Mouse (Mus musculus) megakaryocyte, embryonic 14.5 days (primary cell): ENCODE data around the gene Capg.

ENCODE experiments used
- FLI1 ChIP-seq: IDR thresholded peaks from 2 replicates; pipeline ENCODE4 v1.6.1; 2012; ENCODE audit warnings: low read length, inconsistent platforms, mixed read lengths
- GATA1 ChIP-seq: IDR thresholded peaks from 3 replicates; pipeline ENCODE4 v1.6.1; 2012; ENCODE audit warnings: mixed read lengths, low read length, inconsistent platforms, borderline replicate concordance

DNA sequence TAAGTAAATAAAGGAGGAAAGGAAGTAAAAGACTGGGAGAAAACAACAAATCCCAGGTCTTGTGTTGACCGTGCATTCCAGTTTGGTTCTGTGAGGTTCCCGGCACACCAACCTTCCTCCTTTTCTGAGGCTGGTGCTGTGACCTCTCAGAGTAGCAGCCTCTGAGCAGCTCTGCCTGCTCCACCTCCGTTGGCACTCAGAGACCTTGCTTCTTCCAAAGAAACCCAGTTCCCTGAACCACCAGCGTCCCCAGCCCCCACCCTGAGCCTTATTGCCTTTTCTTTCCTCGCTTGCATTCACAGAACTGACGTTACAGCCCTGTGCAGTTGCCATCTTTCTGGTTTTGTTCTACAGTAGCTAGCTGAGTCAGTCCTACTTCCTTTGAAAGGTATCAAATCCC lies 56.0 kb downstream of the Capg start:
- TF ChIP-seq FLI1 (no peak), GATA1 (no peak)
